Mouse (Mus musculus) A20 (cell line): Measurements from ENCODE around the gene Cgnl1.

Source experiments
- DNase-seq: peaks from one replicate; pipeline ENCODE4 v3.0.0-alpha.2; 2011; ENCODE audit warnings: low read depth, low spot score

Gene Cgnl1

GRCm38 (mm10) chr9:71716995-71717394, 54.4 kb downstream of the Cgnl1 start:
- no peak for DNase-seq

GRCm38 (mm10) chr9:71710776-71711175, 60.6 kb downstream of the Cgnl1 start:
- no peak for DNase-seq

GRCm38 (mm10) chr9:71709199-71709598, 62.2 kb downstream of the Cgnl1 start:
- peak; percentile 5 for DNase-seq

- DNase-seq = no peak
Measured at GRCm38 (mm10) chr9:71707989-71708388, 63.4 kb downstream of the Cgnl1 start.

- no peak for DNase-seq
Measured at GRCm38 (mm10) chr9:71704332-71705014, 66.9 kb downstream of the Cgnl1 start.

- no peak for DNase-seq
Measured at GRCm38 (mm10) chr9:71699087-71699486, 72.3 kb downstream of the Cgnl1 start.

GRCm38 (mm10) chr9:71698116-71698515, 73.3 kb downstream of the Cgnl1 start:
- no peak for DNase-seq

GRCm38 (mm10) chr9:71697189-71697588, 74.2 kb downstream of the Cgnl1 start:
- DNase-seq = no peak

GRCm38 (mm10) chr9:71696762-71697161, 74.6 kb downstream of the Cgnl1 start:
- no peak for DNase-seq

- no peak for DNase-seq
Measured at GRCm38 (mm10) chr9:71695133-71695532, 76.3 kb downstream of the Cgnl1 start.

GRCm38 (mm10) chr9:71694223-71694622, 77.2 kb downstream of the Cgnl1 start:
- DNase-seq = no peak

GRCm38 (mm10) chr9:71693771-71694170, 77.6 kb downstream of the Cgnl1 start:
- DNase-seq = no peak

- DNase-seq = no peak
Measured at GRCm38 (mm10) chr9:71692165-71692564, 79.2 kb downstream of the Cgnl1 start.

- DNase-seq = no peak
Measured at GRCm38 (mm10) chr9:71689369-71690073, 81.9 kb downstream of the Cgnl1 start.

GRCm38 (mm10) chr9:71686463-71686862, 84.9 kb downstream of the Cgnl1 start:
- peak; percentile 54 for DNase-seq

- no peak for DNase-seq
Measured at GRCm38 (mm10) chr9:71684772-71685171, 86.6 kb downstream of the Cgnl1 start.

GRCm38 (mm10) chr9:71680381-71680780, 91.0 kb downstream of the Cgnl1 start:
- no peak for DNase-seq

GRCm38 (mm10) chr9:71679103-71679815, 92.1 kb downstream of the Cgnl1 start:
- no peak for DNase-seq

GRCm38 (mm10) chr9:71676988-71677688, 94.3 kb downstream of the Cgnl1 start:
- DNase-seq = no peak

- no peak for DNase-seq
Measured at GRCm38 (mm10) chr9:71675799-71676414, 95.5 kb downstream of the Cgnl1 start.

GRCm38 (mm10) chr9:71675216-71675615, 96.2 kb downstream of the Cgnl1 start:
- DNase-seq = no peak

- no peak for DNase-seq
Measured at GRCm38 (mm10) chr9:71674476-71674875, 96.9 kb downstream of the Cgnl1 start.
